Mouse (Mus musculus): Measurements from ENCODE around the gene Papln. TPM values are rescaled to one million over a fixed set of nuclear protein-coding genes. Genes with fewer than 3 reads are reported as not detected.

The Papln gene
- total and polyA plus RNA-seq, 3 experiments: 0.04 to 0.07 TPM; not detected in 1

DNA sequence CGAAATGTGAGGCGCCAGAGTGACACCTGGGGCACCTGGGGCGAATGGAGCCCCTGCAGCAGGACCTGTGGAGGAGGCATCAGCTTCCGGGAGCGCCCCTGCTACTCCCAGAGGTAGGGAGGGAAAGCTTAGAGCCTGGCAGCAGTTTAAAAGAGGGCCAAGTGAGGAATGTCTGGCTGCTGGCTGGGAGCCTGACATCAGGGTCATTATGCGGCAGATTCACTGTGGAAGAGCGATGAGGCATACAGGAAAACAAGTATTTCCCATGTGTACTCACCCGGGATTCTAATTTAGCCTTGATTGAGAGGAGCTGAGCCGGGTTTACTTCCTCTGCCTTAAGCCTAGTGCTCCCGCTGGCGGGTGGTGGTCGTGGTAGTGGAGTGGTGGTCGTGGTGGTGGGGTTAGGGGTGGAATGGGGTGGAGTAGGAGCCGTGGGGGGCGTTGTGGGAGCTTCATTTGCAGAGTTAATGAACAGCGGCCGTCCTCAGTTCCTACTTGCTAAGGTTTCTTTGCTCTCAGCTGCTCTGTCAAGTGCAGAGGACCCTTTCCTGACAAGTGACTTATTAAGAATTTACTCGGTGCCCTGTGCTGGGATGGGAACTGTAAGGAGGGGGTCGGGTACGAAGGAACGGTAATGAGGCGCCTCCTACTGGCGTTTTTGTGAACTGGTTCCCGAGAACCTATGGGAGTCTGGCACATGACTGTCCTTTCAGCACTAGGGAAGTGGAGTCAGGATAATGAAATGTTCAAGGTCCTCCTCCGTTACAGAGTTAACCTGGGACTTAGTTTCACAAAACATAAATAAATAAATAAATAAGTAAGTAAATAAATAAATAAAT is 7.2 kb downstream of the Papln start:
- Histone ChIP-seq H3K9ac (ENCODE audit: control insufficient read depth, low read depth, low read length, poor library complexity, severe bottlenecking) (no peak overlapping the region), H3K27me3 (ENCODE audit: control insufficient read depth in 1 of 2, insufficient read depth in 2 of 2, low read length in 2 of 2) (no peaks in the 10 kb centered on the region), H3K27ac (ENCODE audit: control insufficient read depth, low read depth, low read length) (no peak overlapping the region), H3K4me1 (ENCODE audit: control insufficient read depth in 1 of 2, insufficient read depth in 2 of 2, low read length in 2 of 2) (no peaks in the 10 kb centered on the region; a peak in 1 of 4 replicates), H3K79me2 (ENCODE audit: control insufficient read depth, insufficient read depth, low read length, poor library complexity) (no peaks in the 10 kb centered on the region), H3K9me3 (replicated peaks; ENCODE audit: insufficient read depth, low read length) (no peaks in the 10 kb centered on the region), H3K4me3 (ENCODE audit: control insufficient read depth in 1 of 2, insufficient read depth in 1 of 2, low read depth in 2 of 2, low read length in 2 of 2) (no peak overlapping the region), H3K36me3 (ENCODE audit: control insufficient read depth in 1 of 2, insufficient read depth in 2 of 2, low read length in 2 of 2) (no peaks in the 10 kb centered on the region)
- peak; percentile 68 for DNase-seq (ENCODE audit: low read depth, low spot score)
- TF ChIP-seq RAD21 (IDR thresholded peaks at IDR 0.05; ENCODE audit: low read depth, low read length): peak; percentile 84
- TF ChIP-seq MXI1 (IDR thresholded peaks at IDR 0.05; ENCODE audit: low read depth, low read length): no peak
- TF ChIP-seq ZKSCAN1 (IDR thresholded peaks at IDR 0.05; ENCODE audit: low read depth, low read length): no peak
- TF ChIP-seq ZMIZ1 (IDR thresholded peaks at IDR 0.05; ENCODE audit: low read depth, low read length): no peak
- no peak for TF ChIP-seq ETS1 (IDR thresholded peaks at IDR 0.05; ENCODE audit: low read depth, low read length)
- no peak for TF ChIP-seq HCFC1 (IDR thresholded peaks at IDR 0.05; ENCODE audit: low read depth, low read length)
- no peak for TF ChIP-seq MYB (IDR thresholded peaks at IDR 0.05; ENCODE audit: low read depth, low read length)
- TF ChIP-seq BHLHE40 (IDR thresholded peaks at IDR 0.05; ENCODE audit: borderline replicate concordance, low read depth, low read length): peak; percentile 33; the same call in 1 of the 2 replicates
- TF ChIP-seq NELFE (IDR thresholded peaks at IDR 0.05; ENCODE audit: low read depth, low read length): no peak
- no peak for TF ChIP-seq GATA1 (IDR thresholded peaks at IDR 0.05; ENCODE audit: low read depth, low read length)
- TF ChIP-seq SMC3 (IDR thresholded peaks at IDR 0.05; ENCODE audit: low read depth, low read length): peak; percentile 75
- TF ChIP-seq MYC (IDR thresholded peaks at IDR 0.05; ENCODE audit: low read depth, low read length): no peak
- TF ChIP-seq MEF2A (IDR thresholded peaks at IDR 0.05; ENCODE audit: extremely low read depth, insufficient replicate concordance, low read depth, low read length, poor library complexity, severe bottlenecking): no peak
- TF ChIP-seq CHD2 (IDR thresholded peaks at IDR 0.05; ENCODE audit: low read length): no peak
- TF ChIP-seq TCF12 (IDR thresholded peaks at IDR 0.05; ENCODE audit: low read depth, low read length): no peak
- no peak for TF ChIP-seq CHD1 (IDR thresholded peaks at IDR 0.05; ENCODE audit: low read depth, low read length)
- TF ChIP-seq EP300 (IDR thresholded peaks at IDR 0.05; ENCODE audit: low read depth in 1 of 2, low read length in 2 of 2): no peak
- no peak for TF ChIP-seq E2F4 (IDR thresholded peaks at IDR 0.05; ENCODE audit: borderline replicate concordance, low read depth, low read length)
- TF ChIP-seq RCOR1 (IDR thresholded peaks at IDR 0.05; ENCODE audit: low read depth, low read length): no peak
- TF ChIP-seq SIN3A (IDR thresholded peaks at IDR 0.05; ENCODE audit: low read length): no peak
- no peak for TF ChIP-seq POLR2AphosphoS5 (IDR thresholded peaks at IDR 0.05; ENCODE audit: borderline replicate concordance, low read depth, low read length)
- peak; percentile 36; the same call in 1 of the 2 replicates for TF ChIP-seq MAZ (IDR thresholded peaks at IDR 0.05; ENCODE audit: low read depth, low read length)
- no peak for TF ChIP-seq MAFK (IDR thresholded peaks at IDR 0.05; ENCODE audit: borderline replicate concordance, low read depth, low read length)
- TF ChIP-seq GABPA (IDR thresholded peaks at IDR 0.05; ENCODE audit: low read depth, low read length): no peak
- no peak for TF ChIP-seq JUND (IDR thresholded peaks at IDR 0.05; ENCODE audit: low read depth, low read length)
- TF ChIP-seq NRF1 (IDR thresholded peaks at IDR 0.05; ENCODE audit: insufficient read depth, low read depth, low read length, poor library complexity, severe bottlenecking): no peak
- TF ChIP-seq TAL1 (IDR thresholded peaks at IDR 0.05; ENCODE audit: low read length): no peak
- no peak for TF ChIP-seq TBP (IDR thresholded peaks at IDR 0.05; ENCODE audit: low read depth, low read length)
- TF ChIP-seq ZNF384 (IDR thresholded peaks at IDR 0.05; ENCODE audit: low read depth, low read length): no peak
- no peak for TF ChIP-seq POLR2A (IDR thresholded peaks at IDR 0.05; ENCODE audit: control insufficient read depth in 1 of 2, insufficient read depth in 1 of 2, low read depth in 1 of 2, low read length in 2 of 2, poor library complexity in 1 of 2)
- TF ChIP-seq KAT2A (conservative IDR thresholded peaks at IDR 0.05; ENCODE audit: low read depth, low read length): no peak
- no peak for TF ChIP-seq UBTF (IDR thresholded peaks at IDR 0.05; ENCODE audit: borderline replicate concordance, insufficient read depth, low read depth, low read length)
- no peak for TF ChIP-seq USF2 (IDR thresholded peaks at IDR 0.05; ENCODE audit: borderline replicate concordance in 1 of 2, insufficient read depth in 1 of 2, low read depth in 1 of 2, low read length in 2 of 2)
- peak; percentile 79 for TF ChIP-seq ZC3H11A (IDR thresholded peaks at IDR 0.05; ENCODE audit: low read depth, low read length)
- TF ChIP-seq CTCF (IDR thresholded peaks at IDR 0.05 in 2 of 3, conservative IDR thresholded peaks at IDR 0.05 in 1 of 3; ENCODE audit: control insufficient read depth in 1 of 3, insufficient read depth in 1 of 3, low read depth in 2 of 3, low read length in 3 of 3, poor library complexity in 1 of 3, severe bottlenecking in 1 of 3): peak; percentile 81 to 82 (median 82)
- no peak for TF ChIP-seq ELF1 (IDR thresholded peaks at IDR 0.05; ENCODE audit: low read depth, low read length)

Data from MEL (cell line).